Mouse (Mus musculus) spleen, postnatal 4 days (tissue): Measurements from ENCODE around the gene Cfap97d1.

Source experiments
- DNase-seq, 2 experiments: peaks; one replicate each; pipeline ENCODE4 v3.0.0; 2022; ENCODE audit warnings: low spot score in 2 of 2

The Cfap97d1 gene

GRCm38 (mm10) chr11:102010140-102010539 is 26.1 kb downstream of the Cfap97d1 start:
- no peak for DNase-seq

DNA sequence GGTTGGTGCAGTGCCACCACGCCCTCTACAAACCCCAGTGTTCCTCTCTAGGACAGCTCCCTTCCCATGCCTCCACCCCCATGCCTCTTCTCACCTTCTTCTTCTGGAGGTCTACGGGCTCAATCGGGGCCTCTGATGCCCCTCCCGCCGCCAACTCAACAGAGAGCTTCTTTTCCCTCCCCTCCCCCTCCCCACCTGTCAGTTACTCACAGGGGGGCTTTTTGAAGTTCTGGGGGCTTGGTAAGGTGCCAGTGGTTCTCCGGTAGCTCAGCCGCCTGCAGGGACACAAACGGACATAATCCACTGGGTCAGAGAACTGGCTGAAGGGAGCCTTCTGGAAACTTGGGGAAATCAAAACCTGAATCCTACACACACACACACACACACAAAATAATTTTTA is 27.4 kb downstream of the Cfap97d1 start:
- DNase-seq = no peak

DNA sequence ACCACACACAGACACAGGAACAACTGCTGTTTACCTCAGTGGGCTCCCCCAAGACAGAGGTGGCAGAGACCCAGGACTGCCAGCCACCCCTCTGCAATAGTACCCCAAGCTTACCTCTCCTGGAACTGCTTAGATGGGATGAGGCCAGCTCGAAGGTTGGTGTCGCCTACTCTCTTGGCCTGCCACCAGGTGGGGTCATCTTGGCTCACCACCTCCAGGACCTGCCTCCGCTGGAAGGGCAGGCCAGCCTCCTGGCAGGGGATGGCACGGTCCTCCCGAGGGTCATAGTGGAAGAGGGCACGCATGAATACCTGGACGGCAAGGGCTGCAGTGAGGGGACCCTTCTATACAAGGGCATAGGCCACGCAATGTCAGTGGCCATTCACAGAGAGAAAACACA is 29.1 kb downstream of the Cfap97d1 start:
- no peak for DNase-seq

DNA sequence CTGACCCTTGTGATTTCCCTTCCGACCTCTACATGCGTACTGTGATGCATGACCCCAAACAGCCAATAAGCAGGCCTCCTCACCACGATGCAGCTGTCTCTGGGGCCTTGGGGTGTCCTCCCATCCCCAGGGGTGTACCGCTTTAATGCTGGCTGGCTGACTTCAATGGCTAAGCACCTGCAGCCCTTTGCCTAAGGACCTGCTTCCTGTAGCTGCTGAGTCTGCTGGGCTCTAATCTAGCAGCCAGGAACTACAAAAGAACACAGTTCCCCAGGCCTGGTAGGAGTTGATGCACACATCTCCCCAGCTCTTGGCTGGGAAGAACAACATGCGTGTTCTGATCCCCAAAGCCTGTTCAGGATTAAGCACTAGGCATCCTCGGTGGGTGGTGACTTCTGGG is 31.4 kb downstream of the Cfap97d1 start:
- no peak for DNase-seq

GRCm38 (mm10) chr11:102016136-102016535 is 32.1 kb downstream of the Cfap97d1 start:
- DNase-seq = no peak

DNA sequence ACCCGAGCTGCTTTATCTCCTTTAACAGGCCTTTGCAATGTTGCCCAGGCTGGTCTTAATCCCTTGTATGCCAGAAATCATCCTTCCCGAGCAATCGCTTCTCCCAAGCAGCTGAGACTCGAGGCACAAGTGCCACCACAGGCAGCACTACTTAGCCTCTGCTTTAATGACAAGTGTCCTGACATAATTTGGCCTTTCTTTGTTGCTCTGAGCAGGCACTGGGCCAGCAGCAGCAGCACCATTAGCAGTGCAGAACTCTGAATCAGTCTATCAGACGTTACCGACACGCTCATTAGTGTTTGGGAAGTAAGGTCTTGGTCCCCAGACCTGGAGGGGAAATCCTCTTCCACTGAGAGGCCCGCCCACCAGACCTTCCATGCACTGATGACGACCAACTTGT is 35.7 kb downstream of the Cfap97d1 start:
- no peak for DNase-seq

GRCm38 (mm10) chr11:102021196-102021595 is 37.1 kb downstream of the Cfap97d1 start:
- DNase-seq = no peak

GRCm38 (mm10) chr11:102023406-102023805 is 39.3 kb downstream of the Cfap97d1 start:
- no peak for DNase-seq

- DNase-seq = no peak
Measured at GRCm38 (mm10) chr11:102024084-102024758, 40.1 kb downstream of the Cfap97d1 start.

GRCm38 (mm10) chr11:102024875-102025274 is 40.8 kb downstream of the Cfap97d1 start:
- DNase-seq = no peak

DNA sequence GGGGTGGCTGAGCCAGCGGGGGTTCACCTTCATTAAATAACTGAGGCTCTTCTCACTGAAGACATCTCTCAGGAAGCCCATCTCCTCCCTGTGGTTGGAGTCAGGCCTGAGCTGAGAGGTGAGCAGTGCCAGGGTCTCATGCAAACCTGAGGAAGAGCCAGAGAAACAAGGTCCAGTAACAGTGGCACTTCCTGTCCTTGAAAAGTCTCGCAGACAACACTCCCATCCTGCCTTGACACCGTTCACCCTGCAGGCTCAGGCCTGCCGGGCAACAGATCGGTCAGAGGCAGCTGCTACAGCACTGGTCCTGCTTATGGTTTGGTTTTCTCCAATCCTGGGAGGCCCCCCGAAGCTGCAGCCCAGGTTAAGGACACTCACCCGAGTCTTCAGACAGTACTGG is 41.3 kb downstream of the Cfap97d1 start:
- no peak for DNase-seq

GRCm38 (mm10) chr11:102025991-102026660 is 42.0 kb downstream of the Cfap97d1 start:
- DNase-seq = no peak

- no peak for DNase-seq
Measured at GRCm38 (mm10) chr11:102026694-102027360, 42.7 kb downstream of the Cfap97d1 start.

GRCm38 (mm10) chr11:102027361-102028017 is 43.4 kb downstream of the Cfap97d1 start:
- DNase-seq = no peak

DNA sequence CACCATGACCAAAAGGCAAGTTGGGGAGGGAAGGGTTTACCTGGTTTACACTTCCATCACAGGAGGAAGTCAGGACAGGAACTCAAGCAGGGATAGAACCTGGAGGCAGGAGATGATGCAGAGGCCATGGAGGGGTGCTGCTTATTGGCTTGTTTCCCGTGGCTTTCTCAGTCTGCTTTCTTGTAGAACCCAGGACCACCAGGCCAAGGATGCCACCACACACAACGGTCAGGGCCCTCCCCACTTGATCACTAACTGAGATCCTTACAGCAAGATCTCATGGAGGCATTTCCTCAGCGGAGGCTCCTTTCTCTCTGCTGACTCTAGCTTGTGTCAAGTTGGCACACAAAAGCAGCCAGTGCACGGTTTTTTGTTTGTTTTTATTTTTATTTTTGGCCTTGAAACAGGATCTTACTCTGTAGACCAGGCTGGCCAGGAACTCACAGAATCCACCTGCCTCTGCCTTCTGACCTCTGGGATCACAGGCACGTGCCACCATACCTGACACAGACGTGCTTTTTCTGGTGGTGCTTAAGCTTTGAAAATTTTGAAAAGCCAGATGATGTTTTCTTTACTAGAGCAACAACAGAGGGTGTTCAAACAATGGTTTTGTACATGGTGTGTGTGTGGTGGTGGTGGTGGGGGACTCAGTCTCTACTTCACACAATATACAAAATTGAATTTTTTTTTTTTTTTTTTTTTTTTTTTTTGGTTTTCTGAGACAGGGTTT is 44.2 kb downstream of the Cfap97d1 start, which contains the start of gene Mpp3:
TSS of gene Mpp3 (minus strand) at position 375 of the 730 bp plus-strand sequence.
- no peak for DNase-seq

GRCm38 (mm10) chr11:102029304-102029703 is 45.2 kb downstream of the Cfap97d1 start:
- DNase-seq = no peak

GRCm38 (mm10) chr11:102029966-102030365 is 45.9 kb downstream of the Cfap97d1 start:
- no peak for DNase-seq

- DNase-seq = no peak
Measured at GRCm38 (mm10) chr11:102031149-102031548, 47.1 kb downstream of the Cfap97d1 start.

DNA sequence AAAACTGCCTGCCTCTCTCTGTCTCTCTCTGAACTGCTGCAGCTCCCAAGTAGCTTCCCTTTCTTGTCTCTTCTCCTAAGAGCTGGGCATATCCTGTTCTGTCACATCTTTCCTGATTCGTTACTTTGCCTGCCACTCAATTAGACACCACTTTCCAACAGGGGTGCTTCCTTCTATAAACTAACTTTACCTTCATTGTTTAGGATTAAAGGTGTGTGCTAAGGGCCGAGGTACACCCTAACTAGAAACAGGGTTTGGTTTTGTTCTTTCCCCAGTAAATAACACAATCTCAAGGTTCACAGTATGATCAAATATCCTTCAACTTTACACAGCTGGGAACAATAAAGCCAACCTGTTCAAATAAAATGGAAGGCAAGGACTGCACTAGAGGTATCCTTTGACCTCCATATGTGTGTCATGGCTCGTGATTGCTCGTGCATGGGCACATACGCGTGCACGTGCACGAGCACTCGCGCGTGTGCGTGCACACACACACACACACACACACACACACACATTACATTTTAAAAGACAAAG is 49.0 kb downstream of the Cfap97d1 start:
- no peak for DNase-seq

DNA sequence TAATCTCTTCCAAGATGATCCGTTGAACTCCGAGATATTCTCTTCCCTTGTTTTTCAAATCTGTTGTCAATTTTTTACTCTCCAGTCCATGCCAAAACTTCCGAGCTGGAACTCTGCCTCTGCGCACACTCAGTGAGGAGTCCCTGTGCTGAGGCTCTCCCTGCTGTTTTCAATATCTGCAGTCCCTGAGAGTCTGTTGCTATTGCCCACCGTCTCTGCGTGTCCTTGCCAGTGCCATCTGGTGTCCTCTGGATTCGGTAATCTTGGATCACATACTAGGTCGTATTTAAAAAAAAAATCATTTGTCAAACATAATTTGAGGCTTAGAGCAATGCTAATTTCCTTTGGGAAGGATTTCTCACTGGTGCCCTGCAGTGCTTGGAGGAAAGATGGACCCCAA is 50.8 kb downstream of the Cfap97d1 start:
- DNase-seq = no peak

GRCm38 (mm10) chr11:102035456-102035960 is 51.4 kb downstream of the Cfap97d1 start:
- no peak for DNase-seq
